Mouse (Mus musculus): ENCODE measurements around the gene Ccdc8.

DNA sequence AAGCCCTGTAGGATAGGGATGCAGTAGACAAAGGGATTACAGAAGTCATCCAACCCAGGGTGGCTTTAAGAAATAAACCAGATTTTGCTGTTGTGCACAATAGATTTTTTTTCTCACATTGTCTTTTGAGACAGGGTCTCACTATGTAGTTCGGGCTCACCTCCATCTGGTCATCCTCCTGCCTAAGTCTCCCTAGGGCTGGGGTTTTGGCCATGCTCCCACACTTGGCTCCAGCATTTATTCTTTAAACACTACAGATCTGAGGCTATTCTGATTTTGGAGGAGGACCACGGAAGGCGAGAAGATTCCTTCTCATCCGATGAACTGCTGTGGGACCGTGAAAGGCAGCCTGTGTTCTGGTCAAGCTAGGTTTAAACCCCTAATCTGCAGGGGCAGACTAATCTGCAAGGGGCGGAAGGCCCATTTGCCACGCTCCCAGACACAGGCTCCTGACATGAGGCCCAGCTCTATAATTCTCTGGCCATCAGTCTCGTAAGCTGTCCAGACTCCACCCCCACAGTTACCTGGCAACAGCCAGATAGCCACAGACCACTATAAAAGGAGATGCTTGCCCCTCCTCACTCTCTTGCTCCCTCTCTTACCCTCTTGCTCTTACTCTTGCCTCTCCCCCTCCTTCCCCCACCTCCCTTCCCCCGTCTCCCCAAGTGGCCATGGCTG is 45.6 kb downstream of the Ccdc8 start:
- TF ChIP-seq CTCF (conservative IDR thresholded peaks at IDR 0.05; ENCODE audit: insufficient read depth, insufficient read length, low read depth, low read length) (no peak), POLR2A (IDR thresholded peaks at IDR 0.05; ENCODE audit: low read depth, low read length) (no peak)
